Mouse (Mus musculus) adipose tissue, adult 10 weeks (tissue): Measurements from ENCODE around the gene Olfr1380. TPM values are rescaled to one million over a fixed set of nuclear protein-coding genes. Genes with fewer than 3 reads are reported as not detected.

Experiments
- polyA plus RNA-seq: library from polyadenylated mRNA; stranded (reverse); fragments of 350-450 nt; fragmentation: Illumina TruSeq; extraction: RNeasy Lipid Tissue Mini Kit (QIAGEN cat#74804); gene quantifications from one replicate; pipeline ENCODE4 v1.2.3, GENCODE M21; 2014; ENCODE audit warnings: low read depth, low replicate concordance

Gene Olfr1380
- not detected for polyA plus RNA-seq

GRCm38 (mm10) chr11:49556578-49556977 is at the start of gene Olfr1380:
Olfr1380 (plus strand) TSS chr11:49556878.

GRCm38 (mm10) chr11:49519348-49519747 is 37.3 kb upstream of the Olfr1380 start, which contains the start of gene Olfr1383:
Olfr1383 (plus strand) TSS chr11:49519648.

GRCm38 (mm10) chr11:49527947-49528346 is 28.7 kb upstream of the Olfr1380 start, which contains the start of gene Olfr1382:
Olfr1382 (plus strand) TSS chr11:49528247.

GRCm38 (mm10) chr11:49543149-49543548 is 13.5 kb upstream of the Olfr1380 start, which contains the start of gene Olfr1381:
Olfr1381 (plus strand) TSS chr11:49543449.

GRCm38 (mm10) chr11:49608938-49609867 is 52.5 kb downstream of the Olfr1380 start, which contains the start of gene Flt4:
Flt4 (plus strand) TSS chr11:49609263.

Other genes with a start within 250 kb of the Olfr1380 start
- gene Olfr1391, start 234.1 kb upstream of the Olfr1380 start, polyA plus RNA-seq, result not detected
- not detected for gene Olfr1390, start 221.7 kb upstream of the Olfr1380 start, polyA plus RNA-seq
- gene Olfr1389, start 133.8 kb upstream of the Olfr1380 start, polyA plus RNA-seq, result not detected
- gene Olfr1388, start 120.3 kb upstream of the Olfr1380 start, polyA plus RNA-seq, result 0.10 TPM
- not detected for gene Olfr1387, start 101.5 kb upstream of the Olfr1380 start, polyA plus RNA-seq
- gene Olfr1386, start 91.8 kb upstream of the Olfr1380 start, polyA plus RNA-seq, result not detected
- gene Olfr1385, start 67.8 kb upstream of the Olfr1380 start, polyA plus RNA-seq, result not detected
- not detected for gene Olfr1384, start 50.2 kb upstream of the Olfr1380 start, polyA plus RNA-seq
- gene Olfr1383, start 37.2 kb upstream of the Olfr1380 start, polyA plus RNA-seq, result not detected
- gene Olfr1382, start 28.6 kb upstream of the Olfr1380 start, polyA plus RNA-seq, result not detected
- not detected for gene Olfr1381, start 13.4 kb upstream of the Olfr1380 start, polyA plus RNA-seq
- 5.1 TPM for gene Flt4, start 52.4 kb downstream of the Olfr1380 start, polyA plus RNA-seq
- not detected for gene Scgb3a1, start 106.7 kb downstream of the Olfr1380 start, polyA plus RNA-seq
- 31.9 TPM for gene Cnot6, start 155.8 kb downstream of the Olfr1380 start, polyA plus RNA-seq
- 16.5 TPM for gene Gfpt2, start 237.3 kb downstream of the Olfr1380 start, polyA plus RNA-seq